In the genomic region with DNA sequence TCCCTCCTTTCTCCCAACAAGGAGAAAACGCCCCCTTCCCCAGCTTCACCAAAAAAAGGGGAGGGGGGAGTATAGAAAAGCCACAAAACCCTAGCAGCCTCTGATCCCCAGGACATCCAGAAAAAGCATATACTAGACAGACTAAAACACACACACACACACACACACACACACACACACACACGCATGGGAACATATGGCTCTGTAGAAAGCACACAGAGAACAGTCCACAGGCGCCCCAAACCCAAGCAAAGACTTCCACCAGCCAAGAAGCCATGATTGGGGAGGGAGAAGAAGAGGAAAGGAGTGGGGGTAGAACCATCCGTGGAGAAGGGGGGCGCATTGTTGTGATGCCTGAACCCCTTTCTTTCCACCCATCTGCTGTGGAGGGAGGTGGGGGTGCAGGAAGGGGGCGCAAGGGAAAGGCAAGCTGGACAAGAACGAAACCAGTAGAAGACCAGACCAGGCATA, we compare ENCODE assay signal across 8 mouse cellular contexts. TPM values are rescaled to one million over a fixed set of nuclear protein-coding genes. Genes with fewer than 3 reads are reported as not detected.
A peak's percentile ranks its signal among the peaks of the same experiment; 100 is the strongest.
DNase-seq lines count a peak whose midpoint lies in the region; ATAC-seq and TF ChIP-seq lines count a peak whose summit lies in the region.

No protein-coding gene starts in this region.

- no peaks in the 10 kb centered on the region for H3K79me2 ChIP-seq in liver, adult 2 months (ENCODE audit: control insufficient read depth, insufficient read depth, low read length)

- no peaks in the 10 kb centered on the region for H3K36me3 ChIP-seq in liver, adult 2 months (ENCODE audit: control insufficient read depth, insufficient read depth, low read length)

- 40% methylated on average over 6 of the region's 7 CpGs for WGBS in liver, adult 2 months

- peaks cover 5% of the 10 kb centered on the region for H3K4me1 ChIP-seq in liver, adult 2 months (ENCODE audit: control insufficient read depth, insufficient read depth, low read length)

- ATAC-seq in CD4-positive, CD25-positive, alpha-beta regulatory T cell, adult 4 months: no peak

- peak overlapping the region; percentile 64 for H3K4me3 ChIP-seq in liver, adult 2 months (ENCODE audit: insufficient read depth, low read depth, low read length)

- DNase-seq in liver, adult 2 months (ENCODE audit: extremely low read depth, low read depth, low spot score): no peak
- no peak for DNase-seq in liver
- DNase-seq in embryo, embryonic 11 days: peak; percentile 55
- DNase-seq in frontal cortex, postnatal 14 days (ENCODE audit: low spot score in 2 of 2): peak; percentile 14 to 19
- peak; percentile 22 to 29 for DNase-seq in layer of hippocampus, postnatal 25 days (ENCODE audit: extremely low spot score in 1 of 2, low spot score in 1 of 2)
- DNase-seq in neural tube, embryonic 10.5 days (ENCODE audit: extremely low spot score, low spot score): peak; percentile 52
- DNase-seq in yolk sac, embryonic 10.5 days (ENCODE audit: low spot score): no peak

- TF ChIP-seq CTCF in liver, adult 2 months (IDR thresholded peaks at IDR 0.05; ENCODE audit: low read depth, low read length): no peak

- TF ChIP-seq POLR2A in liver, adult 2 months (IDR thresholded peaks at IDR 0.05; ENCODE audit: extremely low read depth, insufficient read depth, low read length): no peak

- peaks cover 16% of the 10 kb centered on the region for H3K27me3 ChIP-seq in liver, adult 2 months (ENCODE audit: control insufficient read depth, insufficient read depth, low read length)

- no peak overlapping the region for H3K9ac ChIP-seq in liver, adult 2 months (ENCODE audit: low read depth, low read length)

- no peak overlapping the region for H3K27ac ChIP-seq in liver, adult 2 months (replicated peaks; ENCODE audit: insufficient read depth, low read depth, low read length)

RNA-seq across cellular contexts. Expression of a gene that starts 2.3 kb away (rescaled TPM):
- 0.37 and 0.60 TPM in 2 replicates for total RNA-seq in liver, adult 2 months (2014; rRNA removed)
- 0.35 and 0.51 TPM in 2 replicates for polyA plus RNA-seq in liver, adult 2 months (2012; rRNA removed)
- 100 to 1,000 TPM; 103 to 156 TPM for total RNA-seq in layer of hippocampus, postnatal 25 days (2021)
- under 1 TPM in 1 of 2 experiments, not detected in 1; 0.75 TPM for polyA plus RNA-seq in CD4-positive, CD25-positive, alpha-beta regulatory T cell, adult 4 months (2017; shearing (Covaris generic))

Comparison
In these comparisons a context has a peak if more than half of its experiments do, and no peak if none do; other contexts are left out.
1. DNase-seq: peak in embryo, embryonic 11 days (single experiment), frontal cortex, postnatal 14 days (2 of 2), layer of hippocampus, postnatal 25 days (2 of 2) and neural tube, embryonic 10.5 days (single experiment); none in liver, adult 2 months (single experiment), liver (single experiment) and yolk sac, embryonic 10.5 days (single experiment).
2. RNA of a gene that starts 2.3 kb away (total RNA-seq): 103 to 156 TPM in layer of hippocampus, postnatal 25 days; 0.37 to 0.60 TPM in liver, adult 2 months; every median in the first group is over 10 times any median in the second.